Mouse (Mus musculus) frontal cortex, adult 2 months (tissue): ENCODE results near the gene Slc17a4. TPM values are rescaled to one million over a fixed set of nuclear protein-coding genes. Genes with fewer than 3 reads are reported as not detected.

ENCODE experiments used
- polyA plus RNA-seq: library from polyadenylated mRNA; depleted of rRNA; stranded (reverse); fragments of >200 nt; gene quantifications from 2 replicates; pipeline ENCODE4 v1.2.3, GENCODE M21; 2012; rRNA removed

The Slc17a4 gene
- polyA plus RNA-seq, 1 experiment = not detected

Other genes starting within 250 kb of the Slc17a4 start
- gene Hist1h2ac, start 231.1 kb downstream of the Slc17a4 start, polyA plus RNA-seq = 1.7 and 2.1 TPM in 2 replicates
- 154 and 172 TPM in 2 replicates for gene Hist1h2bc, start 230.8 kb downstream of the Slc17a4 start, polyA plus RNA-seq
- not detected in 2 replicates for gene Hist1h1t, start 219.2 kb downstream of the Slc17a4 start, polyA plus RNA-seq
- gene Hist1h4c, start 216.6 kb downstream of the Slc17a4 start, polyA plus RNA-seq = 3.1 and 3.3 TPM in 2 replicates
- 3.8 and 4.4 TPM in 2 replicates for gene Hfe, start 204.2 kb downstream of the Slc17a4 start, polyA plus RNA-seq
- 40.7 and 52.1 TPM in 2 replicates for gene Hist1h1c, start 176.2 kb downstream of the Slc17a4 start, polyA plus RNA-seq
- 0.24 and 0.46 TPM in 2 replicates for gene Hist1h3c, start 169.4 kb downstream of the Slc17a4 start, polyA plus RNA-seq
- gene Hist1h2bb, start 168.3 kb downstream of the Slc17a4 start, polyA plus RNA-seq = 0.74 and 1.3 TPM in 2 replicates
- gene Hist1h2ab, start 163.9 kb downstream of the Slc17a4 start, polyA plus RNA-seq = 0.82 and 2.8 TPM in 2 replicates
- 0.76 and 1.1 TPM in 2 replicates for gene Hist1h3b, start 162.7 kb downstream of the Slc17a4 start, polyA plus RNA-seq
- gene Hist1h4b, start 158.0 kb downstream of the Slc17a4 start, polyA plus RNA-seq = 2.9 and 4.5 TPM in 2 replicates
- gene Hist1h4a, start 153.8 kb downstream of the Slc17a4 start, polyA plus RNA-seq = 3.8 and 4.6 TPM in 2 replicates
- 0.86 and 1.2 TPM in 2 replicates for gene Hist1h3a, start 152.6 kb downstream of the Slc17a4 start, polyA plus RNA-seq
- 0.36 and 0.58 TPM in 2 replicates for gene Hist1h1a, start 151.3 kb downstream of the Slc17a4 start, polyA plus RNA-seq
- gene Trim38, start 145.1 kb downstream of the Slc17a4 start, polyA plus RNA-seq = 0.24 and 0.40 TPM in 2 replicates
- 0.02 and 0.04 TPM in 2 replicates for gene Slc17a2, start 108.0 kb downstream of the Slc17a4 start, polyA plus RNA-seq
- not detected in 2 replicates for gene Slc17a3, start 75.6 kb downstream of the Slc17a4 start, polyA plus RNA-seq
- gene Slc17a1, start 47.3 kb downstream of the Slc17a4 start, polyA plus RNA-seq = not detected in 2 replicates
- gene Hist1h2ba, start 19.1 kb upstream of the Slc17a4 start, polyA plus RNA-seq = not detected in 2 replicates
- gene Hist1h2aa, start 19.5 kb upstream of the Slc17a4 start, polyA plus RNA-seq = not detected in 2 replicates
- gene Scgn, start 76.2 kb upstream of the Slc17a4 start, polyA plus RNA-seq = 30.6 and 32.2 TPM in 2 replicates